Mouse (Mus musculus): ENCODE results near the gene Rhbdf1.

Rhbdf1 gene

DNA sequence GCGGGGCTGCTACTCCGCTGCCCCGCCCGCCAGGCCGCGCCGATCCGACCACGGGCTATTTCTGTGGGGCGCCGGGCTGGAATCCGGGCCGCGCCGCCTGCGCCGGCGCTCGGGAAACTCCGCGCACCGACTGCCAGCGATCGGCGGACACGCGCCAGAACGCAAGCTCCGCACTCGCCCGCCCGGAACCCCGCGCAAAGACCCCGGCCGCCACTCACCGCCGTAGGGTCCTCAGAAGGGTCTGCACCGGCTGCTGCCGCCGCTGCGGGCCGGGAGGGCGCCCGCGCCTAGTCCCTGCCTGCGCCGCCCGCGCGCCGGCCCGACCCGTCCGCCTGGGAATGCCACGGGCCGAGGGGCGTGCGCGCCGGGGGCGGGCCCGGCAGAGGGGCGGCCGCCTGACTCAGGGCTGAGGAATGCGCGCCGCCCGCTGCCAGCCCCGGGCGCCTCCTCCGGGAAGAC lies at the start of gene Rhbdf1:
Gene Rhbdf1, minus strand, starts transcription at position 350 of the 459 bp plus-strand sequence.
- no peak for DNase-seq

DNA sequence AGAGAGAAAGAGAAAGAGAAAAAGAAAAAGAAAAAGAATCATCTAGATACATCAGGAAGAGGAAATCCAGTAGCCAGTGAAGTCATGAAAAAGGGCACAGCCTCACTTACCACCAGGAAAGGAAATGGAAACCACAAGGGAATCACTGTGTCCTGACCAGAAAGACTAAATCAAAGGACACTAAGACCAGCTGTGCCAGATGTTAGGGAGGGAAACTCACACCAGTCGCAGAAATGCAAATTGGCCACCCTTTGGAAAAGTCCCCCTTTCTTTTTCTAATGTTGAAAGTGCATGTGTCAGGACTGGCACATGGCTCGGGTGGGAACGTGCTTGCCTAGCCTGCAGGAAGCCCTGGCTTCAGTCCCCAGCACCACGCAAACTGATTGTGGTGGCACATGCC lies 49.1 kb upstream of the Rhbdf1 start:
- no peak for DNase-seq

DNA sequence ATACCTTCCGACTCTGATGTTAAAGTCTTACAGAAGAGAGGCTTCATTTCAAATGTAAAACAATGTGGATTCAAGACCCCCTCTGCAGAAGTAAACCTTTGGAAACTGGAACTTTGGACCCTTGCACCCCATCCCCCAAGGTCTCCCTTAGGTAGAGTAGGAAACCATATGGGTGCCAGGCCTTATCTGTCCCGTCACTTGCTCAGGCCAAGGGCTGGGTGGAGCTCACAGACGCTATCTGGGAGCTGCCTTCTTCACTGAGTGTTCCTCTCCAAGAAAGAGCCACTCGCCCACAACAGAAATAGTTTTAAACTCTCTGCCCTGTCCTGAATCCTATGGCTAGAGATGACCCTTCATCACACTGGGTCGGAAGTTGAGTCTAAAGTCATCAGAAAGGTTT lies 46.9 kb upstream of the Rhbdf1 start:
- DNase-seq, result no peak

DNA sequence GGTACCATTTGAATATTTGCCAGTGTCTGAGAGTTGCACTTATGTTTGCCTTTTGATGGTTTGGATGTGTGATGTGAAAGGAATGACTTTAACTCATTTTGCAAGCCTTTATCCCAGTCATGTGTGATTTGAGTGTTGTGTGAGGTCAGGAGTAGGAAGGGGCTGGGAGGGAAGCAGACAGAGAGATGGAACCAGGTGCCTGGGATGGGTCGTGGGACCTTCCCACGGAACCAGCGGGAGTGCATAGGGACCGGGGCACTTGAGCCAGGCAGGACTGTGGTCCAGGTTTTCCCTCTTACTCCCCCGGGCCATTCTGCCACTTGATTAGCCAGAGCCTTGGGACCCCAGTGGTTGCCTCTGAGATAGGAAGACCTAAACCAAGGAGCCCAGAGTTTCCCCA lies 45.9 kb upstream of the Rhbdf1 start:
- DNase-seq, result peak; percentile 18

DNA sequence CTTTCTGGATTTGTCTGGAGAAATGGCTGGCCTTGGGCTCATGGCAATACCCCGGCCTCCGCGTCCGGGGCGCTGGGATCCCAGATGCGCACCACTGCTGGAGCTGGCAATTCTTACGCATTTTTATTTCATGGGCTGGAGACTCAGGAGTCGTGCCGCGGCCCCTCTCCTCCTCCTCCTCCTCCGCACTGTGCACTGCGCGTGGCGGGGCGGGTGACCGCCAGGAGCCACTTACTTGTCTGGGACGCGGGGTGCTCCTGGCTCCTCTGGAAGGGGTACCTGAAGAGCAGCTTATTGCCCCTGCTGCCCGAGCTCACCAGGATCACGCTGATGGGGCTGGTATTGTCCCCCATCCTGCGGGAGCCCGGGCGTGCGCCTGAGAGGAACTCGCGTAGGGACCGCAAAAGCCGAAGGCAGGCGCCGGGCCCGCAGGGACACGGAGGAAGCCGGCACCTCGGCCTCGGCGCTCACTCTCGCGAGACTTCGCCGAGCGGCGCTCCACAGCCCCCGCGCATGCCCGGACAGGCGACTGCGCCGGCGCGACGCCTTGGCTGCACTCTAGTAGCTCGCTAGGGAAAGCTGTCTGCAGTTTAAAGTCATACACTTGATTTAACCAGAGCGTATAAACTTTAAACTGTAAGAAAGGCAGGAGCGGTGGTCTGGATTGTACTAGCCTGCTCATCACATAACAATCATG lies 45.2 kb upstream of the Rhbdf1 start, which contains the start of gene Nprl3:
Gene Nprl3, minus strand, starts transcription at position 520 of the 697 bp plus-strand sequence.
- DNase-seq, result peak; percentile 98

DNA sequence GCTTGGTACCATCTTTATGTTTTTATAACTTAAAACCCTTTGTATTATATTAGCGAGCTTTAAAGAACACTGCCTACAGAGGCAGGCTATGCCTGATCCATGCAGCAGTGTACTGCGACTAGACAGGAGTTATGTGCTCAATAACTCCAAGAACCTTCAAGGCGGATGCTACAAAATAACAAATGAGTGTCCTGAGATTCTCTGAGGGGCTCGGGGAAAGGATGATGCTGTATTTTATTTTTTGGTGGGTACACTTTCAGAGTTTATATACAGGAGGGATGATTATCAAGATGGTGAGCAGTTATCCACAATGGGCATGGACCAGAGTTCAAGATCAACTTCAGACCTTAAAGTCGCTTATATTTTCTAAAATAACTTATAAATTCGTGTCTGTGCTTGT lies 44.7 kb upstream of the Rhbdf1 start:
- DNase-seq, result no peak

DNA sequence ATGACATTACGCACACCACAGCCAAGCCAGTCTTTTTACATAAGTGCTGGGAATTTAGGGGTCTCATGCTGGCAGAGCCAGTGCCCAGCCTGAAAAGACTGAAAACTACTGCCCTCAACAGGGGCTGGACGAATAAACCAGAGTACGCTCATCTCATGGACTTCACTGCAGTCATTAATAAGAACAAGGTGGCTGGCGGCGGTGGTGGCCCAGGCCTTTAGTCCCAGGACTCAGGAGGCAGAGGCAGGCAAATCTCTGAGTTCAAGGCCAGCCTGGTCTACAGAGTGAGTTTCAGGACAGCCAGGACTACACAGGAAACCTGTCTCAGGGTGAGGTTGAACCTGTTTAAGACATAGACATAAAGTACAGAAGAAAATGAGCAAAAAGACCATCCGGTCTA lies 44.1 kb upstream of the Rhbdf1 start:
- peak; percentile 19 for DNase-seq

DNA sequence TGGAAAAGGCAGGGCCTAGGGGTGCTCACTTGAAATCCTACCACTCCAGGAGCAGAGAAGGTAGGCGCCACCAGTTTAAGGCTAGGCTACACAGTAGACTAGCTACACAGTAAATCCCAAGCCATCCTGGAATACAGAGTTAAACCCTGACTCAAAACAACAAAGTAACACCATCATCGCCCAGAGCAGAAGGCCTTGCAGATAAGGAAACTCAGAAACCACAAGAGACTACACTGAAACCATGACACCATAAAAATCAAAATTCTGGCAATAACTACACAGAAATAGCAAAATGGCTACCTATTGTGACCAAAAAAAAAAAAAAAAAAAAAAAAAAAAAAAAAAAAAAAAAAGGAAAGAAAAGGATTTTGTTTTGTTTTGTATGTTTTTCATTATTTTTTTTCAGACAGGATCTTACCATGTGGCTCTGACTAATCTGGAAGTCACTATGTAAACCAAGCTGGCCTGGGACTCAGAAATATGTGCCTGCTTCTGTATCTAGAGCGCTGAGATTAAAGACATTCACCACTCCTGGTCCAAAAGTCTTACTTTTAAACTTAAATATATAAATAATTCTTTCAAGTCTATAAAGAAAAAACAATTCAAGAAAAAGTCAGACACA lies 43.1 kb upstream of the Rhbdf1 start:
- DNase-seq, result no peak

DNA sequence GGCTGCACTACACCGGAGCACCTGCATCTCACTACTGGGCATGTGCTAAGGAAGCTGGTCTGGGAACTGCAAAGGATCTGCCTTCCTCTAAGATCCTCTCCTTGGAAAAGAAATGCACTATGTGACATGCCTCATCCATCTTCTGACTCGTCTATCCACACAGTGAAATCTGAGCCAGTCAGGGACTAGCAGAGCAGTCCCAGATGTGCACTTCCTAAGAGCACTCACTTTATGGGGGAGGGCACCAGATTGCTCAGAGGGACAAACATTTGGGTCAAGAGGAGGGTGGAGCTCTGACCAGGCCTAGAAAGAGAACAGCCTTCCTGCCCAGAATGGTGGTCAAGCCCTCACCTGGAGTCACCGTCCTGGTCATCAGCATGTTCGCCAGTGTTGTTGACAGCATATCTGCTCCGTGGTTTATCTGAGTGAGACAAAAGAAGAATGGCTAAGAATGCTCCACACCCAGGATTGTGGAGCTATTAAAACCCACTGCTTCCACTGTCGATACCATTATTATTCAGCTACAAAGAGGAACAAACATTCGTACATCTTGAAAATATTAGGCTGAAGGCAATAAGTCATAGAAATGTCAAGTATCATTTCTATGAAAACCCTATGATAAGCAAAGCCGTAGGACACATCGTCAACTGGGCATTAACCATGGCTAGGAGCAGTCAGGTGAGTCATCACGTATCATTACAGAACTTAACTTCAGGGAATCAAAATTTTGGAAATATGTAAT lies 40.7 kb upstream of the Rhbdf1 start:
- no peak for DNase-seq

DNA sequence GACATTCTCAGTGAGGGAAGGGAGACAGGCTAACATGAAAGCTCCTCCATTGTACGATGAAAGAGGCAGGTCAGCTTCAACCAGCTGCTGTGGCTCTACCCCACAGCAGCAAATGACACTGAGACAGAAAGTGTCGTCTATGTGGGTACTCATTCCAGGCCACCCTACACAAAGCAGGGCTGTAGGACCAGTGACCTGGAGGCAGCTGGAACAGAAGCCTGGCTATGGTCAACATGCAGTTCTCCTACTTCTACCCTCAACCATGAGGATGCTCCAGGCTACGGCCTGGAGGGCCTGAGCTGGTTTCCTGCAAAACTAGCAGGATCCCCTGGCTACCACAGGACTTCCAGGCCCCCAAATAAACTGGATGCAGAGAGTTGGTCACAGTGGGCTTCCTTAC lies 34.5 kb upstream of the Rhbdf1 start:
- DNase-seq, result no peak

DNA sequence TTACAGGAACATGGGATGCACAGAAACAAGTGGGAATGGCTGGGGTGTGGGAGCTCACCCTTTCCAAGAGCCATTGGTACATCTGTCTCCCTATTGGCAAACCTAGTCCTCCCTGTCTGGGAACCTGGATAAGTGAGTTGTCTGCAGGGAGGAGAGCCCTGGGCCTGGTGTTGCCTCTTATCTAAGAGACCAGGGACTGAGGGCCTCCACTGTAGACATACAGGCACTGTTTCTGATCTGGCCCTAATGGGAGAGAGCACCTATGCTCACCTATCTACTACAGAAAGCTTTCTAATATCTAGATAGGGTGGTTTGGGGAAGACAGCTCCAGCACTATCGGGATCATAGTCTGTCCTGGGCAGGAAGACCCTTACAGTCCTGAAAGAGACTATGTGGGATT lies 34.0 kb upstream of the Rhbdf1 start:
- no peak for DNase-seq

DNA sequence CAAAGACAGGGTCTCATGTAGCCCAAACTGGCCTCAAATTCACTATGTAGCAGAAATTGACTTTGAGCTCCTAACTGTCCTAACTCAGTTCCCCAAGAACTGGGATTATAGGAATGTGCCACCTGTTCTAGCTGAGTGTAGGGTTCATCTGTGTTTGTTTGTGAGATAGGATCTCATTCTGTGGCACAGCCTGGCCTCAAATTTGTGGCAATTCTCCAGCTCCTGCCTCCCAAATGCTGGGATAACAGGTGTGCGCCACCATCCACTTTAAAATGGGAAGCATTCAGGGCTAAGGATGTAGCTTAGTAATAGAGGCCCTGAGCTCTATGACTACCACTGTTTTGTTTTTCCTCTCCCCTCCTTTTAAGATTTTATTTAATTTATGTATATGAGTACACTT lies 31.0 kb upstream of the Rhbdf1 start:
- no peak for DNase-seq

DNA sequence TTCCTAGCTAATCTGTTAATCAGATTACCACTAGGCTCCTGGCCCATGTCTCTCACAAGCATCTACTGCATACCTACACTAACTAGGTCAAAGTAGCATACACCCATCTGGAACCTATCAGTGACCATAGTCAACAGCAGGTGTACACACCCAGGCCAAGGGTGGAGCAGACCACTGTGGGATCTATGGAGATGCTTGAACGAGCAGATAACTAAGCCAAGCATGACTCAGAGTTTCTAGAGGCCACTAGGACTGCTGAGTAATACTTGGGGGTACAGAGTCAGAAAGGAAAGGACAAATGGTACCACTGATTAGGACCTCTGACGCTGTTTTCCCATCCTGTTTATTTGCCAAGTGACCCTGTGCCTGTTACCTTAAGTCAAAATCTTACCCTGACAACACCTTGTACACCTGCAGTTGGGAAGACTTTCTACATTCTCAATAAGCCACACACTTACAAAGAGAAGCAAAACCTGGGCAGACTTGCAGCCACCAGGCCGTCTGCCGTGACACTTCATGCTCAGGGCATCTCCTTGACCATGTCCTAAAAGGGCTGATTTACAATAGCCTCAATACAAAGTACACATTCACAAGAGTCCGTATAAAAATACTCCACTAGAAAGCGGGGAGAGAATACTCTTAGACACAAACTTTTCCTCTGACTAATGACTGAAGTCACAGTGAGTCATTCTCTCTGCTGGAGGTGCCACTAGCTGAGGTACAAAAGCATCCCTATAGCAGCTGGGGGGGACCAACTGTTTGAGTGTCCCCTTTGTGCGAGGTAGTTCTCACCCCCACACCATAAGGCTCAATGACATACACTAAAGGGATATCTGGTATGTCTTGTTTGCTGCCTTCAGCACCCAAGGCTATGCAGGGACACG lies 29.0 kb upstream of the Rhbdf1 start:
- DNase-seq, result no peak

DNA sequence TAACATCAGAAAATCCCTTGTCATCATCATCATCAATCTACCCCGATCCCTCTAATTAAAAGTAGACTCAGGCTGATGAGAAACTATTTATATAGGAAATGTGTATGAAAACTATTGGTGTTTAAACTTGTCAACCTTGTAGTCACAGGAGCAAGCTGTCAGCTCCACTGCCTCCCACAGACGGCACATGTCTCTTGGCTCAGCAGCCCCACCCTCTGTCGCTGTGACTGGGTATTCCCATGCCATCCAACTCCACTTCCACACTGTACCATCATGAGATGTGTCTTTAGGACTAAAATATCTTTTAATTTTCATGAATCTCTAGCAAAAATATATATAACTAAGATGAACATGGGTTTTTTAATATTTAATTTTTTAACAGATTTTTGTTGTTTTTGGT lies 26.2 kb upstream of the Rhbdf1 start:
- DNase-seq, result no peak

DNA sequence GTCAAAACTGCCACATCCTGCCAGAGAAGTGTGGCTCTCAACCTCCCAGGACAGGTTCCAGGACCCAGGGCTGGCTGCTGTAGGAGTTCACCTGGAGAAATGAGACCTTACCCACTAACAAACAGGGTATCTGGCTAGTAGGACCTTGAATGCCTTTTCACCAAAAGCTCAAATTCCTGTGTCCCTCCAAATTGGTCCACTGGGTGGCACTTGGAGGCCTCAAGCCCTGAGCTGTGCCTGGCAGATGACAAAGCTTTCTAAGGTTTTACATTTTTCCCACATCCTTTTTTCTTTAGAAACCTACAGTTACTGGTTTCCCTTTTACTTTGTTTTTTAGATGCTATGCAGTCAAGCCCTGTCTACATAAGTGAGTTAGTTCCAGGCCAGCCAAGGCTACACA lies 25.0 kb upstream of the Rhbdf1 start:
- peak; percentile 52 for DNase-seq

DNA sequence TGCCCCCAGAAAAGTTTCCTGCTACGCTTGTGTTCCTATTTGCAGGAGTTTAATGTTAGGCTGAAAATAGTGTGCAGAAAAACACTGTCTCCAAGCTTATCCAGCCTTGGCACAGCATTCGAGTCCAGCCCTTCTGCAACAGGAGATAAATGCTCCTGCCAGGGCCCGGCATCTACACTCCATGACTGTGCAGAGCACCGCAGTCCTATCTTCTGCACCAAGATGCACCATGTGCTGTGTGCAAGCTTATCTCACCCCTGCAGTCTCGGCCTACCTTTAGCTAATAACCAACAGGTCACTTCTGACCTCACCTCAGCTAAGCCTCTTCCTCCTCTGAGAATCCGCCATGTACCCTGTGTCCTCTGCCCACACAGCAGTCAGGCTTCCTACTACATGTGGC lies 23.5 kb upstream of the Rhbdf1 start:
- no peak for DNase-seq

DNA sequence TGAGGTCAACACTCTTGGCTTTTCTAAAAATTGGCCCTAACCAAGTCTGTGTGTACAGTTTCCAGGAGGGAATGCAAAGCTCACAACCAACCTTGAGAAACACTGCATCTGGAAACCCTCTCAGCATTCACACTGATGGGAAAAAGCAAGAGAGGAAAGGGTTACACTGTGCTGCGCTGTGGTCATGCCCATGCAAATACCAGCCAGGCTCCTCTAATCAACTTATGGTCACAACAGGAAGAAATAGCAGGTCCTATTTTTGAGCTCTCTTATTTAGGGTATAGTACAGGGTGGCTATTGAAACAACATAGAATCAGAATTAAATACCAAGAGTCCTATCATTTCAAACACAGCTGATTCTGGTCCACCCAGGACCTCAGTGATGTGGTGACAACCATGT lies 22.5 kb upstream of the Rhbdf1 start:
- no peak for DNase-seq

DNA sequence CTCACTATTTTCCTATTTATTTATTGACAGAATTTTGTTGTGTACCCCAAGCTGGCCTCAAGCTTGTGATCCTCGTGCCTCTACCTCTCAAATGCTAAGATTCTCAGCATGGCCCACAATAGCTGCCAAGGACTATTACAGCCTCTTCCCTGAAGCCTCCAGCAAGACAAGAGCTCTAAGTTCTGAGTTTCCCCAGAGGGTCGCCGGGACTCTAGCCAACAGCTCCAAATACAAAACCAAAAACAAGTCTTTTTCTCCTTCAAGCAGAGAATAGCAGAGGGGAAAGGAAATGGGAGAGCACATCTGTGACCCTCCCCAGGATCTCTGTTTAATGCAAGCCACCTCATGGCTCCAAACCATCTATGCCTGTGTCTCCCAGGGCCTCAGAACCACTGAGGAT lies 22.0 kb upstream of the Rhbdf1 start:
- DNase-seq, result no peak

DNA sequence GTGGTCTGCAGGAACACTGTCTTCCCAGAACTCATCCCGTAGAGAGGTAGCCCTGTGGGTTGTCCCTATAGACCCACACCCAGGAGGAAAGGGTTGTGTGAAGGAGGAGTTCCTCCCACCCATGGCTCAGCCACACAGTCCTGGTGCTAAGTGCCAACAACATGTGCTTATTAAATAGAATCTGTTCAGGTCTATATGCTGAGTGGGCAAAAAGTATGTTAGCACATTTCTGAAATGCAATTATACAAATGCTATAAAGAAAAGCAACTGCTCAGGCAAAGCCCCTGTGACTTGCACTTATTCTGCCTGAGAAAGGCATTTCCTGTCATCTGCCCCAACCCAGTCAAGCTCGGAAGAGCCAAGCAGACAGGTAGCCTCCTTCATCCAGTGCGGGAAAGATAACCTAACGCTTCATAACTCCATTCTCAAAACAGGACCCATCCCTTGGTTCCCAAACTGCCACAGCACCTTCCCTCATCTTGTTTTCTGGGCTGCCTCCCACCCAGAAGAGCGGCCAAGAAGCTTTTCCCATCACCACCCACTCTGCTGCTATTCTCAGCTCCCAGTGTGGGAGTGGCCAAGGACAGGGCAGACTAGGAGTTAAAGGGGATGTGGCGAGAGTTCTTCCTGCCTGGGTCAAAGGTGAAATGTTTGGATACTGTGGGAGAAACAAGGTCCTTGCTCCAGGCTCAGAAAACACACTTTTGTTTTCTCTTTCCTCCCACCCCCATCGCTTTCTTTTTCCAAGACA lies 21.3 kb upstream of the Rhbdf1 start:
- DNase-seq, result no peak

DNA sequence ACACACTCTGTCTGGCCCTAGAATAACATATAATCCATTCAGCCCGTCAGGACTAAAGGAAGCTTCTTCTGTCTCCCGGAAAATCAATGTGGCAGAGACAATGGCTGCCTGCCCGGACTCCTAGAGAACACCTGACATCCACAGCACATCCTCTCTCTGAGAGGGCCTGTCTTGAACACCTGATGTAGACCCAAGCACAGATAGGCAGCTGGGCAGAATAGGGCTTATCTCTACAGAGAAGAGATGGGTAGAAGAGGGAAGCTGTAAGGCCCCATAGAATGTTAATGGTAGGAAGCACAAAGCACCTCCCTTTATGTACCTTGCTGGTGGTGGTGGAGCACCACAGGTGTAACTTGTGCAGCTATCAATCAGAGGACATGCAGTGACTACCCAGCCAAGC lies 20.1 kb upstream of the Rhbdf1 start:
- no peak for DNase-seq

DNA sequence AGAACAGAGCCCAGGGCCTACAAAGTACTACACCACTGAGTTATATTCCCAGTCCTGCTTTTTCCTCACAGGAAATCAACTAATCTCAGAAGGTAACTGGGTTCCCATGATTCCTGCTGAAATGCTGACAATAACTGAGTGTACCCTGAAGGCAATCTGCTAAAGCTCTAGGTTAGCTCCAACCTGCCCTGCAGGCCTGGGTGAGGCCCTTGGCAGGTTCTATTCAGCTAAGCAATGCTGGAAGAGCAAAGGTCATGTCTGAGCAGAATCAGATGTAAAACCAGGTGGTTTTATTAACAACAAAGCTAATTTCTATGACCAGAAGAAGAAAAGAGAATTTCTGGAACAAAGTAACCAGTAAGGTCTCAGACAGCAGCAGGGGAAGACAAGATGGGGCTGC lies 19.3 kb upstream of the Rhbdf1 start:
- DNase-seq, result no peak

Data from thymus, postnatal 4 days (tissue).